Mouse (Mus musculus) hindbrain, embryonic 16.5 days (tissue): ENCODE results near the gene Rps29. TPM values are rescaled to one million over a fixed set of nuclear protein-coding genes. Genes with fewer than 3 reads are reported as not detected.

Experiments used
- ATAC-seq: fragments of 200-750 bp; cut with Nextera tagmentation; 2 replicates; pipeline ENCODE4 v1.8.0; 2017; ENCODE audit warnings: moderate TSS enrichment, moderate library complexity
- H3K27ac ChIP-seq: fragments of 300-500 bp; sonication (generic); 2 replicates; pipeline ENCODE4 v1.5.1; 2014; ENCODE audit warnings: low read depth, mild to moderate bottlenecking, control low read depth, low read length, moderate library complexity
- H3K27me3 ChIP-seq: fragments of 300-500 bp; sonication (generic); replicated peaks from 2 replicates; pipeline ENCODE4 v1.6.1; 2014; ENCODE audit warnings: low read length; ENCODE audit not compliant: control insufficient read depth, insufficient read depth
- H3K36me3 ChIP-seq: fragments of 300-500 bp; sonication (generic); 2 replicates; pipeline ENCODE4 v1.6.1; 2014; ENCODE audit warnings: mild to moderate bottlenecking, low read length, moderate library complexity, mixed read lengths; ENCODE audit not compliant: control insufficient read depth, insufficient read depth
- H3K4me1 ChIP-seq: fragments of 300-500 bp; sonication (generic); 2 replicates; pipeline ENCODE4 v1.6.1; 2014; ENCODE audit warnings: low read depth, low read length; ENCODE audit not compliant: control insufficient read depth, insufficient read depth
- H3K4me2 ChIP-seq: fragments of 300-500 bp; sonication (generic); 2 replicates; pipeline ENCODE4 v1.6.1; 2014; ENCODE audit warnings: mild to moderate bottlenecking, low read length, control low read depth, moderate library complexity
- H3K4me3 ChIP-seq: fragments of 300-500 bp; sonication (generic); 2 replicates; pipeline ENCODE4 v1.5.1; 2014; ENCODE audit warnings: mild to moderate bottlenecking, low read length, control low read depth, moderate library complexity
- H3K9ac ChIP-seq: fragments of 300-500 bp; sonication (generic); 2 replicates; pipeline ENCODE4 v1.6.1; 2014; ENCODE audit warnings: low read depth, mild to moderate bottlenecking, control low read depth, low read length, moderate library complexity
- H3K9me3 ChIP-seq: fragments of 300-500 bp; sonication (generic); 2 replicates; pipeline ENCODE4 v1.6.1; 2014; ENCODE audit warnings: mild to moderate bottlenecking, low read length, moderate library complexity; ENCODE audit not compliant: control insufficient read depth
- WGBS: fragments of 180-500 bp; shearing (Covaris S2); extraction: QIAGEN DNeasy Blood & Tissue Kit; methylation state at CpG from one replicate; pipeline ENCODE4 v1.1.7; 2014; 5-methylcytosine and 5-hydroxymethylcytosine counted together
- polyA plus RNA-seq: library from polyadenylated mRNA; unstranded; fragments of >200 nt; fragmentation: Nextera tagmentation; extraction: Ambion mirVana; gene quantifications from 2 replicates; pipeline ENCODE4 v1.2.1, GENCODE M21; 2015

The Rps29 gene
- polyA plus RNA-seq, 1 experiment from 2014 or later, result 877 TPM

DNA sequence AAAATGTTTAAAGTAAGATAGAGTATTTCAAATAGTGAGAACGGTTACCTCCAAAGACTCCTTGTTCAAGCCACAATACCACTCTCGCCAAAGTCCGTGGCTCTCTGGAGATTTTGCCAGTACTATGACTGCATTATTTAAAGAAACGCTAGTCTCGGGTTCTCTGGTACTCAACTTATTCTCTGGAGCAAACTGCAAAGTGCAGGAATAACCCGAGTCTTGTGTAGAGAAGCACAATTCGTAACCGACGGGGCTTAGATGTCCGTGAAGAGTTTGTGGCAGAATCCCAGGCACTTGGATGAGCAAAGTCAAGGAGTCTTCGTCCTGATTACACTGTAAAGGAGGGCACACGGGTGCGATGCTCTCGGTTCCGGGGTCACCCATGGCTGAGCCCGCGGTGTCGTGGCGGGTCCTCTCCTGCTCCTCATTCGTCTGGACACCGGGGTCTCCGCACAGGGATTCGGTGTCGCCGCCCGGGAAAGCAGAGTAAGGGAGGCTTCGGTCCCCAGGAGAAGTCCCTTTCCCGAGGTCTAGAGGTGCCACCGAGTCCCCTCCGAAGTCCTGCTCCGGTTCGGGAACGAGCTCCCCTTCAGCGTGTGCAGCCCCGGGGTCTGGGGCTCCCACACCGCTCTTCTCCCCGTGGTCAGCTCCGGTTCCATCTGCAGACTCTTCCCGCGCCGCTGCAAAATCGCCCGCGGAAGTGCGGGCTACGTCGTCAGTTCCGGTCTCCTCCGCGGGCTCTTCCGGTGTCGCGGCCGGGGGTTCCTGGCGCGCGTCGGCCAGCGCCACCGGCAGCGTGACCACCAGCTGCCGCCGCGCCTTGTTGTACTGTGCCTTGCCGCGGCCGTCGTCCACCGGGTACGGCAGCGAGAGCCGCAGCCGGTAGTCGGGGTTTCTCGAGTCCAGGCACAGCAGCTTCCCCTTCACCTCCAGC lies 37.7 kb upstream of the Rps29 start, which contains the start of gene Gm49383:
Gene Gm49383 (minus strand): TSS at position 661 of the 934 bp plus-strand sequence.
- Histone ChIP-seq H3K9me3 (no peaks in the 10 kb centered on the region), H3K27me3 (no peaks in the 10 kb centered on the region), H3K36me3 (0 out of 2 replicates have a peak, but pooled peaks cover 4% of the 10 kb centered on the region), H3K4me1 (peaks cover 22% of the 10 kb centered on the region), H3K4me2 (peak within 1 kb of the TSS; percentile 92), H3K27ac (peak within 1 kb of the TSS; percentile 93), H3K9ac (peak within 1 kb of the TSS; percentile 90), H3K4me3 (peak within 1 kb of the TSS; percentile 99)
- peak; percentile 85 for ATAC-seq
- WGBS, result under 1% methylated on average over 75 of the region's 75 CpGs

- Histone ChIP-seq H3K27ac (no peak overlapping the region), H3K4me3 (no peak overlapping the region), H3K27me3 (no peaks in the 10 kb centered on the region), H3K36me3 (peaks cover 9% of the 10 kb centered on the region), H3K9me3 (no peaks in the 10 kb centered on the region), H3K4me2 (no peak overlapping the region), H3K9ac (no peak overlapping the region), H3K4me1 (peaks cover 8% of the 10 kb centered on the region)
- ATAC-seq, result no peak
- 90% methylated on average over 2 of the region's 2 CpGs for WGBS
Measured at GRCm38 (mm10) chr12:69192637-69193036, 33.7 kb upstream of the Rps29 start.

DNA sequence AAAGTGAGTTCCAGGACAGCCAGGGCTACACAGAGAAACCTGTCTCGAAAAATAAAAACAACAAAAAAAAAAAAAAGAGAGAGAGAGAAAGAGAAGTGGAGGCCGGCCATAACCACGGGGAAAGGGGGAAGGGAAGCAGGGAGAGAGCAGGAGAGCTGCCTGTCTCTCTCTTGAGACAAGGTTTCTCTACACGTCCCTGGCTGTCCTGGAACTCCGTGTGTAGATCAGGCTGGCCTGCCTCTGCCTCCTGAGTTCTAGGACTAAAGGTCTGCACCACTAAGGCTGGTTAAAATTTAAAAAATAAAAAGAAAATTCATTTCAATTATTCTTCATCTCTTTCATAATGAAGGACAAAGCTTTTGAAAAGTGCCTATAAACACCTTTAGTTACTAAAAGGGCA lies 32.4 kb upstream of the Rps29 start:
- H3K27me3 ChIP-seq, result no peaks in the 10 kb centered on the region
- H3K9ac ChIP-seq, result no peak overlapping the region
- H3K9me3 ChIP-seq, result no peaks in the 10 kb centered on the region
- ATAC-seq, result no peak
- H3K4me1 ChIP-seq, result peaks cover 17% of the 10 kb centered on the region
- H3K4me3 ChIP-seq, result no peak overlapping the region
- H3K36me3 ChIP-seq, result peaks cover 9% of the 10 kb centered on the region
- WGBS, result 90% methylated on average over 5 of the region's 5 CpGs
- no peak overlapping the region for H3K4me2 ChIP-seq
- H3K27ac ChIP-seq, result no peak overlapping the region

- H3K36me3 ChIP-seq, result peaks cover 9% of the 10 kb centered on the region
- H3K27me3 ChIP-seq, result no peaks in the 10 kb centered on the region
- H3K27ac ChIP-seq, result no peak overlapping the region
- H3K4me3 ChIP-seq, result no peak overlapping the region
- no peak overlapping the region for H3K4me2 ChIP-seq
- WGBS, result 96% methylated on average over 1 of the region's 1 CpGs
- no peaks in the 10 kb centered on the region for H3K9me3 ChIP-seq
- peak; percentile 24; the same call in 1 of the 2 replicates for ATAC-seq
- H3K9ac ChIP-seq, result no peak overlapping the region
- H3K4me1 ChIP-seq, result peaks cover 12% of the 10 kb centered on the region
Measured at GRCm38 (mm10) chr12:69190522-69190921, 31.5 kb upstream of the Rps29 start.

- Histone ChIP-seq H3K27ac (no peak overlapping the region), H3K4me3 (no peak overlapping the region), H3K36me3 (peaks cover 9% of the 10 kb centered on the region), H3K4me2 (no peak overlapping the region), H3K9me3 (no peaks in the 10 kb centered on the region), H3K9ac (no peak overlapping the region), H3K4me1 (peaks cover 17% of the 10 kb centered on the region), H3K27me3 (no peaks in the 10 kb centered on the region)
- 92% methylated on average over 9 of the region's 9 CpGs for WGBS
- ATAC-seq, result no peak
Measured at GRCm38 (mm10) chr12:69190074-69190473, 31.1 kb upstream of the Rps29 start.

DNA sequence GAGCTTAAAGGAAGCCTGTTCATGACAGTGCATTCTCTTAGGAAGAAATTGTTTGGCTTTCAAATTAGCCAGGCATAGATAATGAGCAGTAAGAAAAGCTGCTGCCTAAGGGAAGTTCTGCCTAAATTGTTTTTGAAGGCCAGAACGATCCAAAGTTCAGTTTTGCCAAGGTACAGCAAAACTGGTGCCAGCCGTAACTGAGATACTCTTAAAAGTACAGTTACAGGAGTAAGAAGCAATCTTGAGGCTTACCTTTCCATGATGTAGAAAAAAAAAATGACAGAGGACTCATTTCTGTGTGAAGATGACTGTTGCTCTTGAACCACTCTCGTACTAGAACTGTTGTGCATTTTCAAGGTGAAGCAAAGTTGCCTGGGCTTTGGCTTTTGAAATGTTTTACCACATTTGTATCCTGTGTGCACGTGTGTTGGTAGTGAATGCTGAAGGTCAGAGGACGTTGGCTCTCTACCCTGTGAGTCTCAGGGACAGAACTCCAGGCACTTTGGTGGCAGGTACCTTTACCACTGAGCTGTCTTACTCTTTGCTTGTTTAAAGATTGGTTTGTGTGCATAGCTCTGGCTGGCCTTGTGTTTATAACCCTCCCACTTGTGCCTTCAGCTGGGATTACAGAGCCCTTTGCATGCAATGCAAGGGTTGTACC lies 28.0 kb upstream of the Rps29 start:
- ATAC-seq, result no peak
- Histone ChIP-seq H3K27me3 (no peaks in the 10 kb centered on the region), H3K36me3 (peaks cover 9% of the 10 kb centered on the region), H3K4me3 (no peak overlapping the region), H3K4me2 (peak overlapping the region; percentile 23; the same call in 1 of the 2 replicates), H3K9ac (no peak overlapping the region), H3K9me3 (no peaks in the 10 kb centered on the region), H3K4me1 (peaks cover 24% of the 10 kb centered on the region), H3K27ac (no peak overlapping the region)
- WGBS, result 68% methylated on average over 5 of the region's 5 CpGs

- Histone ChIP-seq H3K9ac (peak overlapping the region; percentile 78), H3K4me1 (peaks cover 24% of the 10 kb centered on the region), H3K27me3 (no peaks in the 10 kb centered on the region), H3K9me3 (no peaks in the 10 kb centered on the region), H3K27ac (no peak overlapping the region), H3K36me3 (peaks cover 5% of the 10 kb centered on the region), H3K4me2 (peak overlapping the region; percentile 82), H3K4me3 (peak overlapping the region; percentile 95)
- ATAC-seq, result no peak
- 68% methylated on average over 7 of the region's 7 CpGs for WGBS
Measured at GRCm38 (mm10) chr12:69185371-69185770, 26.4 kb upstream of the Rps29 start.

- peaks cover 24% of the 10 kb centered on the region for H3K4me1 ChIP-seq
- peaks cover 3% of the 10 kb centered on the region; the same call in 1 of the 2 replicates for H3K36me3 ChIP-seq
- no peaks in the 10 kb centered on the region for H3K9me3 ChIP-seq
- H3K27ac ChIP-seq, result peak overlapping the region; percentile 95
- ATAC-seq, result peak; percentile 74
- H3K4me3 ChIP-seq, result peak overlapping the region; percentile 95
- no peaks in the 10 kb centered on the region for H3K27me3 ChIP-seq
- peak overlapping the region; percentile 78 for H3K9ac ChIP-seq
- H3K4me2 ChIP-seq, result peak overlapping the region; percentile 82
- WGBS, result 1% methylated on average over 75 of the region's 86 CpGs
Measured at GRCm38 (mm10) chr12:69184342-69185295, 25.6 kb upstream of the Rps29 start.
